Mouse (Mus musculus) heart, postnatal 0 days (tissue): ENCODE results near the gene Rlf.

Source experiments
- CTCF ChIP-seq: IDR thresholded peaks from 2 replicates; pipeline ENCODE4 v1.5.1; 2016; ENCODE audit warnings: antibody characterized with exemption, control low read depth, low read depth
- EP300 ChIP-seq: IDR thresholded peaks from 2 replicates; pipeline ENCODE4 v1.6.1; 2016; ENCODE audit warnings: antibody characterized with exemption, low read depth

DNA sequence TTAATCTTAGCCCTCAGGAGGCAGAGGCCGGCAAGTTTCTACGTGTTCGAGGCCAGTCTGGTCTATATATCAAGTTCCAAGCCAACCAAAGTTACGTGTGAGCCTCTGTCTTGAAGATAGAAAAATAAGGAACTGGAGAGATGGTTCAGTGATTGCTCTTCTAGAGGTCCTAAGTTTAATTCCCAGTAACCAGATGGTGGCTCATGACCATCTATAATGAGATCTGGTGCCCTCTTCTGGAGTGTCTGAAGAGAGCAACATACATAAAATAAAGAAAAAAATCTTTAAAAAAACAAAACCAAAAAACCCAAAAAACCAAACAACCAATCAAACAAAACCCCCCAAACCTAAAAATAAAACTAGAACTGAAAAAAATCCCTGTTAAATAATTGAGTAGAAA is 10.3 kb upstream of the Rlf start:
- TF ChIP-seq CTCF (0 out of 2 replicates have a peak, but pooled peaks have one; percentile 16), EP300 (no peak)
